Mouse (Mus musculus) myocyte (in vitro differentiated cells): ENCODE results near the gene Clpsl2.

Experiments used
- CEBPB ChIP-seq: IDR thresholded peaks from 2 replicates; pipeline ENCODE4 v1.6.1; 2011; ENCODE audit warnings: mild to moderate bottlenecking, moderate library complexity; ENCODE audit not compliant: poor library complexity, insufficient read depth, severe bottlenecking
- E2F4 ChIP-seq: IDR thresholded peaks from one replicate; pipeline ENCODE4 v1.6.1; 2011; ENCODE audit warnings: mild to moderate bottlenecking, control low read depth, moderate library complexity; ENCODE audit not compliant: insufficient read depth
- MAX ChIP-seq: IDR thresholded peaks from one replicate; pipeline ENCODE4 v1.6.1; 2011; ENCODE audit warnings: low read depth, mild to moderate bottlenecking, control low read depth
- MYOD1 ChIP-seq, 3 experiments: IDR thresholded peaks; one replicate each; pipeline ENCODE4 v1.6.1; 2011; ENCODE audit warnings: control low read depth in 2 of 3, low read depth in 2 of 3, mild to moderate bottlenecking in 2 of 3, moderate library complexity in 1 of 3; ENCODE audit not compliant: insufficient read length in 2 of 3, control insufficient read depth in 1 of 3
- MYOG ChIP-seq, 3 experiments: IDR thresholded peaks; one replicate each; pipeline ENCODE4 v1.6.1; 2011; ENCODE audit warnings: control low read depth in 2 of 3, low read depth in 2 of 3, mild to moderate bottlenecking in 2 of 3; ENCODE audit not compliant: insufficient read length in 2 of 3, control insufficient read depth in 1 of 3, insufficient read depth in 1 of 3
- POLR2A ChIP-seq: IDR thresholded peaks from one replicate; pipeline ENCODE4 v1.6.1; 2011; ENCODE audit warnings: low read depth, mild to moderate bottlenecking, control low read depth, moderate library complexity; ENCODE audit not compliant: insufficient read length
- POLR2AphosphoS2 ChIP-seq: IDR thresholded peaks from one replicate; pipeline ENCODE4 v1.6.1; 2011; ENCODE audit warnings: low read depth, control low read depth; ENCODE audit not compliant: insufficient read length
- REST ChIP-seq: IDR thresholded peaks from one replicate; pipeline ENCODE4 v1.6.1; 2011; ENCODE audit warnings: mild to moderate bottlenecking, control low read depth, moderate library complexity; ENCODE audit not compliant: insufficient read depth, insufficient read length
- SRF ChIP-seq: IDR thresholded peaks from one replicate; pipeline ENCODE4 v1.6.1; 2011; ENCODE audit warnings: low read depth; ENCODE audit not compliant: control insufficient read depth, insufficient read length
- TCF12 ChIP-seq: IDR thresholded peaks from one replicate; pipeline ENCODE4 v1.6.1; 2011; ENCODE audit warnings: mild to moderate bottlenecking, control low read depth; ENCODE audit not compliant: poor library complexity, insufficient read depth, severe bottlenecking
- TCF3 ChIP-seq: IDR thresholded peaks from one replicate; pipeline ENCODE4 v1.6.1; 2011; ENCODE audit warnings: low read depth, control low read depth; ENCODE audit not compliant: insufficient read length
- USF1 ChIP-seq: IDR thresholded peaks from one replicate; pipeline ENCODE4 v1.6.1; 2011; ENCODE audit warnings: low read depth, mild to moderate bottlenecking, control low read depth, moderate library complexity

- TF ChIP-seq POLR2A (no peak), E2F4 (no peak), MYOG (IDR thresholded peaks at IDR 0.05; ENCODE audit: control insufficient read depth in 1 of 3, insufficient read depth in 1 of 3, insufficient read length in 2 of 3, low read depth in 2 of 3) (no peak), TCF12 (no peak), POLR2AphosphoS2 (no peak), USF1 (no peak), MYOD1 (IDR thresholded peaks at IDR 0.05; ENCODE audit: control insufficient read depth in 1 of 3, insufficient read length in 2 of 3, low read depth in 2 of 3) (no peak), MAX (no peak), SRF (no peak), REST (no peak), CEBPB (no peak), TCF3 (no peak)
These were observed 35.4 kb upstream of the Clpsl2 start for GRCm38 (mm10) chr17:28513844-28514243.
